Mouse (Mus musculus) stomach, postnatal 0 days (tissue): ENCODE results near the gene Tdrd7.

Experiments used
- CTCF ChIP-seq: IDR thresholded peaks from 2 replicates; pipeline ENCODE4 v1.5.1; 2016; ENCODE audit warnings: antibody characterized with exemption, low read depth, mild to moderate bottlenecking, moderate library complexity
- EP300 ChIP-seq: optimal IDR thresholded peaks from 2 replicates; pipeline ENCODE3; 2016; ENCODE audit warnings: antibody characterized with exemption

DNA sequence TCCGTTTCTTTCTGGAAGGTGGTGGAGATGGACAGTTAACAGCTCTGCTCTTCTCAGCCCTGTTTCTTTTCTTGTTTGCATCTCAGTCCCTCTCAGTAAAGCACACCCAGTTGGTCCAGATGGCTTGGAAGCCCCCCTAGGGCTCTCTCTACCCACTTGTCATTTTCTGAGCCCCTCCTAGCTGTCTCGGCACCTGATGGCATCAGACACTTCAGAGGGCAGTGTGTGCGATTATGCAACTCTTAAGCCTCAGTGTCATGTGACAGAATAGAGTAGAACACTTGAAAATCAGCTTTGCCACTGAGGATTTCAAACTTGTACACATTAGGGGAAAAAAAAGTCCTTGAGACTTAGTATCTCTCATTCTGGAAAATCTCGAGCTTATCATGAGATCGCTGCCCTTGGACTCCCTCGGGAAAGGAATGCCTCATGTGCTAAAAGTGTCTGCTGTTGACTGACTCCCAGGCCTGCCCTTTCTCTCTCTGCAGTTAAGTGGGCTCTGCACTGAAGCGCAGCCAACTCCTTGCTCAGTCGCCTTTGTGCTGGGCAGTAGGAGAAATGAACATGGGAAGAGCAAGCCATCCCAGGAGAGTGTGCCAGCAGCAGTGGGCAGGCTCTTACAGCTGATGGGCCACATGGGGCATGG lies 100.7 kb downstream of the Tdrd7 start:
- no peak for TF ChIP-seq CTCF
- TF ChIP-seq EP300: no peak
